Mouse (Mus musculus): ENCODE measurements at regions not wholly inside any gene's neighbourhood (a gene's known extent, or its start where the extent isn't known, plus 50 kb on each side); places are given as distances from the start of the nearest gene placed in this dataset.

- Histone ChIP-seq H3K4me3 (ENCODE audit: low read depth, low read length) (no peak overlapping the region), H3K27me3 (ENCODE audit: control insufficient read depth, insufficient read depth, low read depth, low read length) (peaks cover 7% of the 10 kb centered on the region; the same call in 1 of the 2 replicates), H3K27ac (ENCODE audit: low read length) (no peak overlapping the region), H3K9me3 (replicated peaks; ENCODE audit: control insufficient read depth, low read length, poor library complexity, severe bottlenecking) (no peaks in the 10 kb centered on the region), H3K9ac (ENCODE audit: low read depth, low read length) (no peak overlapping the region), H3K4me2 (ENCODE audit: low read length) (no peak overlapping the region), H3K4me1 (ENCODE audit: control insufficient read depth, insufficient read depth, low read length) (no peaks in the 10 kb centered on the region), H3K36me3 (ENCODE audit: control insufficient read depth, insufficient read depth, low read length) (no peaks in the 10 kb centered on the region)
- no peak for ATAC-seq
- WGBS = 85% methylated on average over 2 of the region's 2 CpGs
These were observed 118.8 kb upstream of the Egfl6 start for GRCm38 (mm10) chrX:166704311-166704710.

GRCm38 (mm10) chrX:166694219-166694618 lies 108.7 kb upstream of the Egfl6 start:
- H3K27ac ChIP-seq (ENCODE audit: low read length) = no peak overlapping the region
- H3K9ac ChIP-seq (ENCODE audit: low read depth, low read length) = no peak overlapping the region
- H3K4me1 ChIP-seq (ENCODE audit: control insufficient read depth, insufficient read depth, low read length) = no peaks in the 10 kb centered on the region
- ATAC-seq = no peak
- WGBS = 78% methylated on average over 3 of the region's 3 CpGs
- no peak overlapping the region for H3K4me3 ChIP-seq (ENCODE audit: low read depth, low read length)
- H3K4me2 ChIP-seq (ENCODE audit: low read length) = no peak overlapping the region
- H3K9me3 ChIP-seq (replicated peaks; ENCODE audit: control insufficient read depth, low read length, poor library complexity, severe bottlenecking) = no peaks in the 10 kb centered on the region
- no peaks in the 10 kb centered on the region for H3K36me3 ChIP-seq (ENCODE audit: control insufficient read depth, insufficient read depth, low read length)
- H3K27me3 ChIP-seq (ENCODE audit: control insufficient read depth, insufficient read depth, low read depth, low read length) = no peaks in the 10 kb centered on the region

GRCm38 (mm10) chrX:166688779-166689178 lies 103.3 kb upstream of the Egfl6 start:
- H3K27me3 ChIP-seq (ENCODE audit: control insufficient read depth, insufficient read depth, low read depth, low read length) = no peaks in the 10 kb centered on the region; the same call in 1 of the 2 replicates
- no peak for ATAC-seq
- 90% methylated on average over 3 of the region's 3 CpGs for WGBS
- H3K4me3 ChIP-seq (ENCODE audit: low read depth, low read length) = no peak overlapping the region
- H3K4me2 ChIP-seq (ENCODE audit: low read length) = no peak overlapping the region
- H3K9ac ChIP-seq (ENCODE audit: low read depth, low read length) = no peak overlapping the region
- no peaks in the 10 kb centered on the region for H3K9me3 ChIP-seq (replicated peaks; ENCODE audit: control insufficient read depth, low read length, poor library complexity, severe bottlenecking)
- H3K4me1 ChIP-seq (ENCODE audit: control insufficient read depth, insufficient read depth, low read length) = no peaks in the 10 kb centered on the region
- no peaks in the 10 kb centered on the region for H3K36me3 ChIP-seq (ENCODE audit: control insufficient read depth, insufficient read depth, low read length)
- H3K27ac ChIP-seq (ENCODE audit: low read length) = no peak overlapping the region

GRCm38 (mm10) chrX:166673404-166673803 lies 87.9 kb upstream of the Egfl6 start:
- Histone ChIP-seq H3K9me3 (replicated peaks; ENCODE audit: control insufficient read depth, low read length, poor library complexity, severe bottlenecking) (no peaks in the 10 kb centered on the region), H3K4me1 (ENCODE audit: control insufficient read depth, insufficient read depth, low read length) (no peaks in the 10 kb centered on the region), H3K27me3 (ENCODE audit: control insufficient read depth, insufficient read depth, low read depth, low read length) (peaks cover 5% of the 10 kb centered on the region), H3K4me2 (ENCODE audit: low read length) (no peak overlapping the region), H3K36me3 (ENCODE audit: control insufficient read depth, insufficient read depth, low read length) (no peaks in the 10 kb centered on the region), H3K9ac (ENCODE audit: low read depth, low read length) (no peak overlapping the region), H3K4me3 (ENCODE audit: low read depth, low read length) (no peak overlapping the region), H3K27ac (ENCODE audit: low read length) (no peak overlapping the region)
- 84% methylated on average over 3 of the region's 3 CpGs for WGBS
- no peak for ATAC-seq

GRCm38 (mm10) chrX:166672617-166673016 lies 87.1 kb upstream of the Egfl6 start:
- WGBS = 87% methylated on average over 1 of the region's 1 CpGs
- Histone ChIP-seq H3K4me1 (ENCODE audit: control insufficient read depth, insufficient read depth, low read length) (no peaks in the 10 kb centered on the region), H3K9me3 (replicated peaks; ENCODE audit: control insufficient read depth, low read length, poor library complexity, severe bottlenecking) (no peaks in the 10 kb centered on the region), H3K4me3 (ENCODE audit: low read depth, low read length) (no peak overlapping the region), H3K27me3 (ENCODE audit: control insufficient read depth, insufficient read depth, low read depth, low read length) (peaks cover 5% of the 10 kb centered on the region), H3K27ac (ENCODE audit: low read length) (no peak overlapping the region), H3K36me3 (ENCODE audit: control insufficient read depth, insufficient read depth, low read length) (no peaks in the 10 kb centered on the region), H3K4me2 (ENCODE audit: low read length) (no peak overlapping the region), H3K9ac (ENCODE audit: low read depth, low read length) (no peak overlapping the region)
- no peak for ATAC-seq

- H3K9me3 ChIP-seq (replicated peaks; ENCODE audit: control insufficient read depth, low read length, poor library complexity, severe bottlenecking) = no peaks in the 10 kb centered on the region
- no peaks in the 10 kb centered on the region for H3K36me3 ChIP-seq (ENCODE audit: control insufficient read depth, insufficient read depth, low read length)
- H3K4me3 ChIP-seq (ENCODE audit: low read depth, low read length) = no peak overlapping the region
- ATAC-seq = no peak
- WGBS = 91% methylated on average over 4 of the region's 4 CpGs
- H3K4me1 ChIP-seq (ENCODE audit: control insufficient read depth, insufficient read depth, low read length) = no peaks in the 10 kb centered on the region
- no peak overlapping the region for H3K4me2 ChIP-seq (ENCODE audit: low read length)
- H3K27ac ChIP-seq (ENCODE audit: low read length) = no peak overlapping the region
- H3K9ac ChIP-seq (ENCODE audit: low read depth, low read length) = no peak overlapping the region
- peaks cover 2% of the 10 kb centered on the region for H3K27me3 ChIP-seq (ENCODE audit: control insufficient read depth, insufficient read depth, low read depth, low read length)
These were observed 86.3 kb upstream of the Egfl6 start for GRCm38 (mm10) chrX:166671853-166672252.

GRCm38 (mm10) chrX:166666304-166666703 lies 80.8 kb upstream of the Egfl6 start:
- Histone ChIP-seq H3K36me3 (ENCODE audit: control insufficient read depth, insufficient read depth, low read length) (no peaks in the 10 kb centered on the region), H3K4me3 (ENCODE audit: low read depth, low read length) (no peak overlapping the region), H3K9me3 (replicated peaks; ENCODE audit: control insufficient read depth, low read length, poor library complexity, severe bottlenecking) (no peaks in the 10 kb centered on the region), H3K27me3 (ENCODE audit: control insufficient read depth, insufficient read depth, low read depth, low read length) (peaks cover 3% of the 10 kb centered on the region), H3K9ac (ENCODE audit: low read depth, low read length) (no peak overlapping the region), H3K4me1 (ENCODE audit: control insufficient read depth, insufficient read depth, low read length) (peaks cover 3% of the 10 kb centered on the region; the same call in 1 of the 2 replicates), H3K27ac (ENCODE audit: low read length) (no peak overlapping the region), H3K4me2 (ENCODE audit: low read length) (no peak overlapping the region)
- WGBS = 78% methylated on average over 2 of the region's 2 CpGs
- no peak for ATAC-seq

GRCm38 (mm10) chrX:166661808-166662207 lies 76.3 kb upstream of the Egfl6 start:
- Histone ChIP-seq H3K9me3 (replicated peaks; ENCODE audit: control insufficient read depth, low read length, poor library complexity, severe bottlenecking) (no peaks in the 10 kb centered on the region), H3K4me2 (ENCODE audit: low read length) (no peak overlapping the region), H3K4me1 (ENCODE audit: control insufficient read depth, insufficient read depth, low read length) (peaks cover 3% of the 10 kb centered on the region; the same call in 1 of the 2 replicates), H3K27me3 (ENCODE audit: control insufficient read depth, insufficient read depth, low read depth, low read length) (peaks cover 3% of the 10 kb centered on the region), H3K27ac (ENCODE audit: low read length) (peak overlapping the region; percentile 87), H3K9ac (ENCODE audit: low read depth, low read length) (no peak overlapping the region), H3K4me3 (ENCODE audit: low read depth, low read length) (no peak overlapping the region), H3K36me3 (ENCODE audit: control insufficient read depth, insufficient read depth, low read length) (no peaks in the 10 kb centered on the region)
- WGBS = 56% methylated on average over 6 of the region's 6 CpGs
- peak; percentile 26; the same call in 1 of the 2 replicates for ATAC-seq

GRCm38 (mm10) chrX:166661043-166661718 lies 75.7 kb upstream of the Egfl6 start:
- Histone ChIP-seq H3K9ac (ENCODE audit: low read depth, low read length) (peak overlapping the region; percentile 47; the same call in 1 of the 2 replicates), H3K4me2 (ENCODE audit: low read length) (peak overlapping the region; percentile 47), H3K4me3 (ENCODE audit: low read depth, low read length) (peak overlapping the region; percentile 12; the same call in 1 of the 2 replicates), H3K9me3 (replicated peaks; ENCODE audit: control insufficient read depth, low read length, poor library complexity, severe bottlenecking) (no peaks in the 10 kb centered on the region), H3K27me3 (ENCODE audit: control insufficient read depth, insufficient read depth, low read depth, low read length) (peaks cover 3% of the 10 kb centered on the region), H3K27ac (ENCODE audit: low read length) (peak overlapping the region; percentile 87), H3K4me1 (ENCODE audit: control insufficient read depth, insufficient read depth, low read length) (peaks cover 3% of the 10 kb centered on the region; the same call in 1 of the 2 replicates), H3K36me3 (ENCODE audit: control insufficient read depth, insufficient read depth, low read length) (no peaks in the 10 kb centered on the region)
- WGBS = 17% methylated on average over 16 of the region's 16 CpGs
- ATAC-seq = peak; percentile 94
